Mouse (Mus musculus): ENCODE measurements around the gene Asb7.

Gene Asb7

DNA sequence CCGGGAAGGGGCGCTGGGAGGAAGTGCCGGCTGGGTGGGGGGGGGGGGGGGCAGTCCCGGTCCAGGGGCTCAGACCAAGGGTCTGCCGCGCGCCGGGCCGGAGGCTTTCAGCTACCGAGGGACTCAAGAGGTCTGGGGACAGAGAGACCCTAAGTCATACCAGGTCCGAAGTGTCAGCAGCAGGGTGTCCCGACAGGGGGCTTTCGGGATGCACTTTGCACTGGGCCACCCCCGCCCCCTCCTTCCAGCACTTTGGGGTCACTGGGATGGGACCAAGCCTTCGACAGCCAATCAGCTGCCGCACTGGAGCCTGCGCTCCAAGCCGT, at the start of gene Asb7:
Asb7 (minus strand) TSS at position 303 of the 326 bp plus-strand sequence.
- DNase-seq (ENCODE audit: low spot score in 2 of 2), result no peak

DNA sequence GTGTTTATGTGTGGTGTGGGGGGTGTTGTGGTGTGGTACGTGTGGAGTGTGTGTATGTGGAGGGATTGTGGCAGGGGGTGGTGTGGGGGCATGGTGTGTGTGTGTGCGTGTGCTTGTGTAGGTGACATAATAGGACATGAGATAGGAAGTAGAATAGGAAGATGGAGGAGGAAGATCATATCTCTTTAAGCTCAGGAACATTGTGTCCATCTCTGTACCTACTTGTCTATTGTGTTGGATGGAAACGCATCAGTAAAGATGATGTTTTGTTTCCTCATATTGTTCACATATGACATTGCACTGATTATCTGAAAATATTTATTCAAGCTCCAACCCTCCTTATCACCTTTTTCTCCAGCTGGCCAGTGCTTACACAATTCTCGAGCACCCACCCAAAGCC, 48.0 kb upstream of the Asb7 start:
- DNase-seq (ENCODE audit: low spot score in 2 of 2), result no peak

DNA sequence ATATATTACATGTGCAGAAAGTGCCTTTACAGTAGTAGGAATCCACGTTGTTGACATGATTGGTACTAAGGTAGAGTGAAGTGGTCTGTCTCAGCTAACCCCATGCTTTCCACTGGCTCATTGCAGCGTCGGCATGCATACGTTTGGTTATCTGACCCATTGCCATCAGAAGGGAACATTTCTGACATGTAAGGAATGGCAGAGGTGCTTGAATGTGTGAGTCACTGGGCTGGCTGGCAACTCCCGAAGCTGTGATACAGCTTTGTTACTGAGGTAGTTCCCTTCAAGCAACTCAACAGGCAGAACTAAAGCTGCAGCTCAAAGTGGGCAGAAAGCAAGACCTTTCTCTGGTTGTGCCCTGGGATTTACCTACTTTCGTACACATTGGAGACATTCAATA, 45.6 kb upstream of the Asb7 start:
- no peak for DNase-seq (ENCODE audit: low spot score in 2 of 2)

DNA sequence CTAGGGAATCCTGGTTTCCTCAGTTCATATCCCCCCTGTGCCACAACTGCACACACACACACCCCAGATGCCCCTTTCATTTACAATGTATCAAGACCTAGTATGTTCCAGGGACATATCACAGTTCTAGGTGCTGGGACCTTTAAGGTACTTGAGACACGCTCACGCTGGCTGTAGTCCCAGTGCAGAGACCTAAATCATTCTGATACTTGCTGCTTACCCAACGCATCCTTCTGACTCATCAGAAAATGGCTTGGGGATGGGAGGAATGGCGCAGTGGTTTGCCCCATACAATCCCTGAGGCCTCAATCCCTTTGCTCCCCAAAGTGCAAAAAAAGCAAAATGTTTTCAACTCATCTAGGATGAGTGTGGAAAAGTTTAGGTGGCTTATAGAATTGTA, 45.1 kb upstream of the Asb7 start:
- no peak for DNase-seq (ENCODE audit: low spot score in 2 of 2)

DNA sequence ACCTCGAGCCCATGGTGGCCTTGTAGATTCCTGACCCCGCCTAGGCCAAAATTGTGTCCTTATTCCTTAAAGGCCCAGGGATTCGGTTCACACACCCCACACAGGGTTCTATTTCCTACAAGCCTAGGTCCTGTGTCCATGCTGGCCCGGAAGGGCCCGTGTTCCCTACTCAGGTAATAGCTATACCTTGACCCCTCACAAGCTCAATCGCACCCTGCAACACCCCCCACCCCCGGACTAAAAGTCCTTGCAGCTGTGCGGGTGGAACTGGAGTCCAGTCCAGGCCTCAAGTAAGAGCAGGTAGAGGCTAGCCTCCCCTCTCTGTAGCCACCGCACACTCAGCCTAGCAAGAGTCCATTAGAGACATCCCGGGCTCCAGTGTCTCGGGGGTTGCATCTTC, 44.5 kb upstream of the Asb7 start:
- DNase-seq (ENCODE audit: low spot score in 2 of 2), result no peak

DNA sequence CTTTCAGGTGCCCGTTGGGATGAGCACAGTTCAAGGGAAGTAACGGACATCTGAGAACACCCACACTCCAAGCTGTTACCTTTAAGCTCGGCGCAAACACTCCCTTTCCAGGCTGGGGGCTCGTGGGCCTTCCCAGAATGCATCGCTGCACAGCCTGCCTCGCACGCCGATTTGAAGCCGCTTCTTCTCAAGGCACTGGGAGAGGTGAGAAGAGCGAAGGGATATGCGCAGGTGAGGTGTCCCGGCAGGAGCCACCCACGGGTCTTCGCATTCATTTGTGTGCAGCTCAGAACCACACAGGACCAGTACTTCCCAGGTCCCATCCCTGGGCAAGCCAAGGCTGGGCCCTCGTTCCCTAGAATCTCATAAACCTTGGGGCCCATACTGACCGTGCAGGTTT, 44.0 kb upstream of the Asb7 start:
- no peak for DNase-seq (ENCODE audit: low spot score in 2 of 2)

DNA sequence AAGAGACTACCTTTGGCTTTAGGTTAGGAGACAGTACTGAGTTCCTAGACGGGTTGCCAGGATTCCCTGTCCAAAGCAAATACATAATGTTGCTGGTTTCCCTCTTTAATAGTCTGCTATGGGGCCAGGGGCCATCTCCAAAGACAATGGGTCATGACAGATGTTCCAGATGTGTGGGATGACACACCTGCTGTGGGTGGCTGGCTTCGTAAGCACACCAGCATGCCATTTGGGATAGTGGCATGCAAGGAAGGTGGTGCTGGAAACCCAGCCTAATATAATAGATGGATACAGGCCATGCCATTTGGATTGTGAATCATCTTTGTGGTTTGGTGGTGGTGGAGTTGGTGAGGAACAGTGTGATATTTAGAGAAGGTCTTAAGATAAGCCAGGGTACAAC, 39.8 kb upstream of the Asb7 start:
- DNase-seq (ENCODE audit: low spot score in 2 of 2), result no peak

DNA sequence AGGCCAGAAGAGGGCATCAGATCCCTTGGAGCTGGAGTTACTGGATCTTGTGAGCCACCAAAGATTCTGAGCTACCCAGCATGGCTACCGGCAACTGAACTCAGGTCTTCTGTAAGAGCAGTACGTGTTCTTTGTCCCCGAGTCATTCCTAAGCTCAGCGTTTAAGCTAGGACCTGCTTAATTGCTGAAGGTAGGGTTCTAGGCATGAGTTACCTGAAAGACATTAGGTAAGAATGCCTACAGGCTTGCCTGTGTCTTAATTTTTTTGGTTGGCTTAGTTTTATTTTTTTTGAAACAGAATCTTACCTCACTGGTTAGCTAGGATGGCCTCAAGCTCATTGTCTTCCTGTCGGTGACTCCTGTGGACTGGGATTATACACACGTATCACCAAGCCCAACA, 38.7 kb upstream of the Asb7 start:
- DNase-seq (ENCODE audit: low spot score in 2 of 2), result no peak

DNA sequence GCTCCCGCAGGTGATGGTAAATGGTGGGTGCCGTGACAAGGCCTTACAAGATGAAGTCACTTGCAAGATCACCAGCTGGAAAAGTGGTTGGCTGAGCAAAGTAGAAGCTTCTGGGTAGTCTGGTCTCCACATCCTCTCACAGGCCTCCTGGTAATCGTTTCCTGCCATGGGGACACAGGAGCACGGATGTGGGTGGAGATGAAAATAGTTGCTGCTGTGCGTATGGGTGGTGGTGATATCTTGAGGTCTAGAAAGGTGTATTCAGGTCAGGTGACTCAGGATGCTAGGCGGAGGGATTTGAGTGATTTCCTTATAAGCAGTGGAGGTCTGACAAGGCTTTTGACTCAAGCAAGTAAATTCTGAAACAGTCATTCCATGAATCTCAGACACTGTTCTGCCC, 35.6 kb upstream of the Asb7 start:
- DNase-seq (ENCODE audit: low spot score in 2 of 2), result no peak

DNA sequence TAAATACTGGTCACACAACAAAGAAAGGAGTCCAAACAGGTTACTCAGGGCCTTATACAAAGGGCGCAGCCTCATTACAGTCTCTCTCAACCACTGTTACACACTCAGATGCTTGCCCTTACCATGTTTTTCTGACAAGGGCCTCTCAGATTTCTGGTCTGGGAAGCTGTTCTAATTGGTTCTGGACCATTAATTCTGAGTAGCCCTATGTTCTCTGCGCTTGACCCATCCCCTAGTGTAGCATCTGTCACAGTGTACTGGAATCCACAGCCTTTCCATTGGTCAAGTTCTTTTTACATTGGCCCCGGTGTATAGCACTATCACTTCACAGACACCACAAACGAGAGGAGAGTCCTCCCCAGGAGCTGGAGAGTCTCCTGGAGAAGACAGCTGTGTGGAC, 35.1 kb upstream of the Asb7 start:
- no peak for DNase-seq (ENCODE audit: low spot score in 2 of 2)

DNA sequence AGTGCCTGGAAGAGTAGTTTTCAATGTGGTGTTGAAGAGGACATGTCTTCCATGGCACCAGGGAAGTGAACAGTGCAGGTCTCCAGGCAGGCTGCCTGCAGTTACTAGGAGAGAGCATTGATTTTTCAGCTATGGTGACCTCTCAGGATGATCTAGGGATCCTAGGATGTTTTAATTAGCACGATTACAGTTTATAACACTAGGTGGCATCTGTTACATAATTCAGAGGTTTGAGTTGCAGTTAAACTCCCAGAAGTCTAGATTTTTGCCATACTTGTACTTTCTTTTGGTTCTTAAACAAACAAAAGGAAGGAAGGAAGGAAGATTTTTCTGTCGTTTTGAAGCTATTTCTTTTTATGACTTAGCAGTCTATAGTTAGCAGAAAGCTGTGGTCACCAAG, 21.8 kb upstream of the Asb7 start:
- no peak for DNase-seq (ENCODE audit: low spot score in 2 of 2)

DNA sequence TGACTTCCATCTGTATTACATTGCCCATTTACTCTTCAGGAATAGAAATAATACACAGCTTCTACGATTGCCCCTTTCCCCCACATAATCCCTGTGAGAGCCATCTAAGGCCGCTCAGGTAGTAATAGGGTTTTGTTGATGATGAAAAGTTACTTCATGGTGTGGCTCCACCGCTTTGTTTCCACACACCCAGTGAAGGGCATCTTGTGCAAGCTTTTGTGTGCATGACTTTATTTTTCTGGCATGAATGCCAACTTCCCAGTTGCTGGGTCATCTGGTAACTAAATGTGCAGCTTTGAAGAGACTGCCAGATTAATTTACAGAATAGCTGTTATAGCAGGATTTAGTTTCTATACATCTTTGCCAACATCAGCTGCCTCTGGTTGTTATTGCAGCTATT, 15.2 kb upstream of the Asb7 start:
- DNase-seq (ENCODE audit: low spot score in 2 of 2), result no peak

DNA sequence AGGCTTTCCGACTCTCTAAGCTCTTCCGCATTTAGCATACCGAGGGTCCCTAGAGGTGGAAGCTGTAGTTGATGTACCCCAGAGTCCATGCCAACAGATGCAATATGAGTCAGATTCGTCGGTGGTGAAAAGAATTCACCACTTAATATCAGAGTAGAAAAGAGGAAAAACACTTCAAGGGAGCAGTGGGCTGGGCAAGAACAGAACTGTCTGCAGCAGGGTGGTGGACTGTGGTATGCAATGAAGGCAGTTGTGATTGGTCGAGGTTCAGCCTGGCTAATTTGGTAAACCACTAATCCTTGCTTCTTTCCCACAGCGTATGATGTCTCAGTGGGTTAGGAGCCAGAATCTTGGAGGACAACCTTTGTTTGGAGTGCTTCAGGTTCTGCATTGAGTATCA, 13.3 kb upstream of the Asb7 start:
- DNase-seq (ENCODE audit: low spot score in 2 of 2), result no peak

DNA sequence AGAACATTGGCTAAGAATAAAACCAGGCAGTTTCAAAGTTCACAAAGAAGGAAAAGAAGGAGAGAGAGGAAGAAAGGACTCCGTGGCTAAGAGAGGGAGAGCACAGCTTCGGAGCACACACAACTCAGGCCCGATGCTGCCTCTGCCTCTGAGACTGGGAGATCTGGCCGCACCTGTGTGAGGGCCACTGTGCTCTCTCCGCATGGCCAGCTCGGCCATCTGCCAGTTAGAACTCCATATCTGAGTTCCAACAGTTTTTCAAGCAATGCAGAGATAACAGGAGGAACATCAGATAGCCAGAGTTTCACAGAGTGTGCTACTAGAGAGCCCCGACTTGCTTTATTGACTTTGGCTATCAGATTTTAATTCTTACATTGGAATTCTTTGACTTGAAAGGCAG, 5.1 kb upstream of the Asb7 start:
- DNase-seq (ENCODE audit: low spot score in 2 of 2), result no peak

DNA sequence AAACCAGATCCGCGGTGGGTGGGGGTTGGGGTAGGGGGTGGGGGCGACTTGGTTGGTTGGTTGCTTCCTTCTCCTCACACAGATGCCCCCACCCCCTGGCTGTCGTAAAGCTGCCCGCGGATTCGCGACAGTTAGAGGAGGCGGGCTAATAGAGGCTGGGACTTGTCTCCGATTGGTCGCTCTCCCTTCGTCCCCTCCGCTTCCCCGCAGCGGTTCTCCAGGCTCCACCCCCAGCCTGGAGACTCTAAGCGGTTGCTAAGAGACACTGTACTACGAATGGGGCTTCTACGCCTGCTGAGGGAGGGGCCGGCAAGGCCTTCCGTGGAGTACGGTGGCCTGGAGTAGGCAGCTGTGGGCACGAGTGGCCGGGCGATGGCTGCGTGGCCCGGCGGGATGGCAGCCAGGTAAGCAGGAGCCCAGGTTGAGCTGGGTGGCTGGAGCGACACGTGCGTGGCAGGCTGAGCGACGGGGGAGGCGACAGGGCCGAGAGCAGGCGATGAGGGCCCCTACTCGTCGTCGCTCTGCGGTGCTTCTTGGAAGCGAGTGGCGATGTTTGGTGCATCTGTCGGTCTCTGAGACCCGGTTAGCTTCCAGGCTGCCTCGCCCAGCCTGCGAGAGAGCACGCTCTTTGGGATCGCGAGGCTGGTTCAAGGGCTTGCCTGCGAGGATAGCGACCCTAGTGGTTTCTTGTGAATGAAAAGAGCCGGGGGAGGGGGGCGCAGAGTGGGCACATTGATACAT, 394 bp upstream of the Asb7 start, which contains the start of gene Lins1:
Lins1 (plus strand) TSS at position 270 of the 741 bp plus-strand sequence.
- peak; percentile 99 for DNase-seq (ENCODE audit: low spot score in 2 of 2)

DNA sequence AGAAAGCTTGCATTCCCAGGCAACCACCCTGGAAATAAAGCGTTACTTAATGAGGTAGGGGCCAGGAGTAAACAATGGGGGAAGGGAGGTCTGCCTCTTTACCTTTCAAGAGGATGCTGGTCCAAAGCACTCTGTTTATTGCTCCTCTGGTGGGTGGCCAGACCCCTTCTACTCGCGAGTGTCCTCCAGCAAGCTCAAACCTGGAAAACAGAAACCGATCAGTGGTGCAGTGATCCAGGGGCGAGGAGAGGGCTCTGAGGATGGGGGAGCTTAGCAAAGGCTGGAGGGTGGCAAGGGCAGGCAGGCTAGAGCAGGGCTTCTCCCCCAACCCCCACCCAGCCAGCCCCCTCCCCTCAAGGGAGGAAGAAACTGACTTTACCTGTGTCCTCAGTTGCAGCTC, 675 bp downstream of the Asb7 start:
- DNase-seq (ENCODE audit: low spot score in 2 of 2), result peak in 1 of 2 experiments; percentile 5

DNA sequence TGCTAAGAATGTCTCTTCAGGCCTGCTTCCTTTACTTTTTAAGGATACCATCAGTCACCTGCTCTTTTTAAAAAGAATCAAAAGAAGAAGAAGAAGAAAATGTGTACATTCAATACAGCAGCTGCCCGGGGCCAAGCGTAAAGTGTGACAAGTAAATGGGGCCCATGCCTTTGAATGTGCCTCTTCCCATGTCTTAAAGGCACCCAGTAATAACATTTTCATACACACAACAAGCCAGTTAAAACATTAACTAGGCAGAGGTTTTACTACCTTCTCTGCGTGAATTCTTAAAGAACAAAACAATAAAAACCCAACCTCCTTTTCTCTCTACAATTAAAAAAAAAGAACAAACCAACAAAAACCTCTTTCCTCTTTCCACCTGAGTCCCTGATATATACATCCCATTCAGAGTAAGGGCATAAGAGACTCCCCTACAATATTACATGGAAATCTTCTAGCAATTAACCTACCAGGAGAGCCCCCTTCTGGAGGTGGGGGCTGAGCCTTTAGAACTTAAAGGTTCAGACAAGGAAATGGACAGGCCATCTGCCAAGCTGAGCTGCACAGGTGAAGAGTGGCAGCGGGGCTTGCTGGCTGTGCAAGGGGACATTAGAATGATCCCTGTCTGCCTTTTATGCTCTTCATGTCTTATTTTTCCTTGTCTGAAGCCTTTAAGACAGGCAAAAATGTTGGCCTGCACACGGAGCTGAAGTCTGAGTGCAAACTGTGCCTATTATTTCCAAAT, 7.1 kb downstream of the Asb7 start:
- no peak for DNase-seq (ENCODE audit: low spot score in 2 of 2)

DNA sequence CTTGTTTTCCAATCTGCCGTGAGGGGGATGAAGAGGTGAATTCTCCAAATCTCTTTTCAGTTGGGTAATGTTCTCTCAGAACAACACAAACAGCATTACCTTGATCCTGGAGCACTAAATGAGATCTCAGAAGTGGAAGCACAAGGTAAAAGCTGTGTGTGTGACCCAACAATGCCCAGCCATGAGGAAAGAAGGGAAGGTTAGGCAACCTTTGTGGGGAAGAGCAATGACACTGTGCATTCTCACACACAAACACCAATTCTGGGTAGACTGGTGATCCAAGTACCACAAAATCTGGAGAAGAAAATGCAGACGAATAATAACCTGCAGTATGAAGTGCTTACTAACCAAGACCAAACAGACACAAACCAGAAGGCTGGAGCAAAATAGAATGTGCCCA, 13.6 kb downstream of the Asb7 start:
- DNase-seq (ENCODE audit: low spot score in 2 of 2), result no peak

DNA sequence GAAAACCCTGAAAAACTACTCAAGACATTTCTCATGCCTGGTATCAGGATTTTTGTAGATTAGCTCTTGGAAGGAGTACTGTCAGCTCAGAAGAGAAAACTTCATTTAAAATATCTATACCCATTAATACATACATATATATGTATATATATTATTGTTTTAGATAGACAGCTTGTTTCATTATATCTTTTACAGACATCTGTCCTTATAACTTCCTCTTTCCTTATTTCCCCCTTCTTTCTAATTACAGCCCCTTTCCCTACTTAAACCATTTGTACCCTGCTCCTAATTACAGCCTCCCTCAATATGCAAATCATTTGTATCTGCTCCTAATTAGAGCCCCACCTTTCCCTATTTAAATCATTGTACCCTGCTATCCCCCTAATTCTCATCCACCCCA, 22.3 kb downstream of the Asb7 start:
- no peak for DNase-seq (ENCODE audit: low spot score in 2 of 2)

DNA sequence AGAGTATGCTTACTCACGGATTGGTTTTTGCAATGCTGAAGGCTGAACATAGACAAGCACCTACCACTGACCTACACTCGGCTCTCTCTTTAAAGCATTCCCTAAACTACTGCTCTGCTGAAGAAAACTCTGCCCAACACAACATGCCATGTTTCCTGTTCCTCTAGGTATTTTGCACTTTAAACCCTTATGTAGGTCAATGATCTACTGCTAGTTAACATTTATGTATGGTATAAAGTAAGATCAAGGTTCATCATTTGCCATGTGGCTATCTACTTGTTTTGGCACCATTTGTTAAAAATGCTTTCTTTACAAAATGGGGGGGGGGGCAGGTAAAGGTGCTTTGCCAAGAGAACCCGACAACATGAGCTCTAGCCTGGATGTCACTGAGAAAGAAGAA, 25.8 kb downstream of the Asb7 start:
- DNase-seq (ENCODE audit: low spot score in 2 of 2), result no peak

DNA sequence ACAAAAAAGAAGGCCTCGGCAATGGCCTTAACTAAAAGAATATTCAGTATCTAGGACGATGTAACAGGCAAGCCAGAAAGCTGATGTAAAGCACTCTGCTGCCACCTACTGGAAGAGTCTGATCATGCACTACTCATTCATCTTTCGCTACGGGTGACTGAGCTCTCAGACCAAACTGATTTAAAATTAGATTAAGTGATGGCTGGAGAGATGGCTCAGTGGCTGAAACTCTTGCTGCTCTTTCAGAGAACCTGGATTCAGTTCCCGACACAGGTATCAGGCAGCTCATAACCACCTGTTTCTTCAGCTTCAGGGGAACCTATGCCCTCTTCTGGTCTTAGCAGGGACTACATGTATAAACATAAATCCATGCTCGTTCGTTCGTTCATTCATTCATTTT, 27.8 kb downstream of the Asb7 start:
- DNase-seq (ENCODE audit: low spot score in 2 of 2), result peak; percentile 52 to 85

DNA sequence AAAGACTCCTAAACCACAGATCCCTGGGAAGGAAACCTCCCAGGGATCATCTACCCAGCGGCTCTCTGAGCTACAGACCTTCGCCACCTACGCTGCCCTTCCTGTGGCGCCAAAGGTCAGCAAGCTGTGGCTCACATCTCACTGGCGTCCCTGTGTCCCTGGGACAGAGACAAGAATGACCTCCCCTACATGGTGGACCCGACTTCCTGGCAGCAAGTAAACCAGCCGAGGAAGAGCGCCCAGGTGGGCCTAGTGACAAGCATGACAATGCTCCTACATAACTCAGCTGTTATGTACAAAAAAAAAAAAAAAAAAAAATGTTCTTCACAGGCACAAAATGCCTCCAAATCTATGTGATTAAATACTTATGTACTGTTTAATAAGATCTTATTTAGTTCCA, 28.4 kb downstream of the Asb7 start:
- no peak for DNase-seq (ENCODE audit: low spot score in 2 of 2)

DNA sequence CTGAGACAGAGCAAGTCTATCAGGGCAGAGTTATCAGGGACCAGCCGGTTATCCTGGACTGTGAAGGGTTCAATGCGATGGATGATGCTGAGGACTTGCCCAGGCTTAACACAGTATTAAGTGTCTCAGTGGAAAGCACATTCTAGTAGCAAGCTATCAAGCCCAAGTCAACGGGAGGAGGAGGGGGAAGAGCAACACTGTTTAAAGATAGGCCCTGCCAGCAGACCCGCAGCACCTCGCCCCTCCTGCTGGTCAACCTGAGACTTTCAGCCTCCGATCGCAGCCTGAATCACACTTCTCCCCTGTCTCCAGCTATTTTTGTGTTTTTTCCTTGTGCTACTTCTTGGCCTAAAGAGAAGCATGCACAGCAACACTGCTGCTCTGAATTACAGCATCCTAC, 29.1 kb downstream of the Asb7 start:
- no peak for DNase-seq (ENCODE audit: low spot score in 2 of 2)

DNA sequence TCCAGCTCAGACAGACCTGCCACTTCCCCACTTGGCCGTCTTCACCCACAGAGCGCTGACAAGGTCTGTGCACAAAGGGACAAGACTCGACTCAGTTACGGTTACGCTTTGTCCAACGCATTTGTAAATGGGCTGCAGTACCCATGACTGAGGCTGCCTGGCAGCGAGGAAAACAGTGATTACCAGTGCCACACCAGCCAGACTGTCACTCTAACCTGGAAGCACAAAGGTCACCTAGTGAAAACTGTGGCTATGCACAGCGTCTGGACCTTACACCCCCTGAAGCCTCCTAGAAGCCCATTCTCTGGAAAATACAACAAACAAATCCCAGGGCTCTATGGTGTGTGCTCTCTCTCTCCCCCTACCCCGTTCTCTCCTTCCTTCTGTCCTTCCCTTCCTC, 33.9 kb downstream of the Asb7 start:
- DNase-seq (ENCODE audit: low spot score in 2 of 2), result no peak
